Mouse (Mus musculus) brain, embryonic 18.5 days (tissue): Measurements from ENCODE around the gene Rps6kc1.
"Not testable (repeated sequence)": the region's sequence is repeated elsewhere in the genome, so short reads cannot be mapped to it uniquely, and the experiment has no call there.

ENCODE experiments used
- DNase-seq: peaks from one replicate; pipeline ENCODE4 v3.0.0-alpha.2; 2012; ENCODE audit warnings: low read depth, low spot score

Rps6kc1 gene

DNA sequence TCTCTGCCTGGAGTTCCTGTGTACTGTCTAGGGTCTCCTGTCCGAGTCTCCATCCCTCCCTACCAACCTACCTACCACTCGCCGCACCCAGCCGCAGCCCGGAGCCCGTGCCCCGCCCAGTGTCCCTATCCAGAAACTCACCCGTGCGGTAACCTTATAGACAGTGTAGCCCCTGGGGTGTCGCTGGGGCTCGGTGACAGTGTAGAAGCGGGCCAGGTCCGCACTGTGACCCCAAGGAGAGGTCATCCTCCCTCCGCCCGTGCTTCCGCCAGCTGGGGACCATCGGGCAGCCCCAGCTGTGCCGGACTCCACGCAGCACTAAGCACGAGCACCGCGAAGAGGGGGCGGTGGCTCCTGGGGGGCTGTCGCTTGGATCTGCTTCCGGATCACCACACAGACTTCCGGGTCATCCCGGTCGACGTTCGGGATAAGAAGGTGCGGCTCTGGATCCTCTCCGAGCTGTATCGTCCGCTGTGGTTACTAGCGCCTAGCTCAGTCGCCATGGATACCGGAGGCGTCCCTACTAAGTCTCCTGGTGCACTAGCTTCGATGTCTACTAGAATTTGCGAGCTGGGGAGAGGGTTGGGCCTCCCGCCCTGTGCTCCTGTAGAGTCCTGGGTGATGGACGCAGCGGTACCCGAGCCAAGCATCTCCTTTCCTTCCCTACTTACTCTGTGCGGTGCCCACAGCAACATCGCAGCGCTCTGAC, at the start of gene Rps6kc1:
Gene Rps6kc1, minus strand, starts transcription at position 356 of the 709 bp plus-strand sequence.
- no peak for DNase-seq

DNA sequence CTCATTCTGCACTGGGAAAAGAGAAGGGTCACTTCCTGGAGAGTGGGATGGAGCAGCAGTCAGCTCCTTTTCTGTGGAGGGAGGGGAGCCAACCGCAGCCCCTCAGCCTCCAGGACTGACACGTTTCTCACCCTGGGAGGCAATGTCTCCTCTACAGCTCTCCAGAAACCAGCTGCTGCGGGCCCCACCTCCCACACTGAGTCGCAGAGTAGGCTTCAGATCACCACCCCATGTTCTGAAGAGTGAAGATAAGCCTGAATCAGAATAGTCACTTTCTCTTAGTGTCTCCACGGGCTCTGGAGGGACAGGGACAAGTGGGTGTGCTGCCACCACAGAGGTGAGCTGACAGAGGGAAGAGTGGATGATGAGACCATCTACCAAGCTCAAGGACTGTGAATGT, 47.3 kb upstream of the Rps6kc1 start:
- no peak for DNase-seq

DNA sequence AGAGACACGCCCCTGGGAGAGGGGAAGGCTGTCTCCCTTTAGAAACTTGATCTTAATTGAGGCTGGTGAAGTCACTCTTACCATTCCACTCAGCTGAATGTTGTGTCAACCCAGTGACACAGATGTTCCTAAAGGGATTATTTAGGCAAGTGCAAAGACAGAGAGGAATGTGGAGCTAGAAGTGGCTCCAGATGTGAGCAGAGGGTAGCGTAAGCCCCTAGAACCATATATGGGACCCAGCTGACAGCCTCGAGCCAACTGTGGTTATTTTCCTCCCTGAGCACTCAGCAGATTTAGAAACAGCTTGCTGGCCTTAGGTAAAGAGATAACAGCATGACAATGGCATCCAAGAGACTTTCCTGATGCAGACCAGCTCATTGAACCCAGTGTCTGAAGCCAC, 41.4 kb upstream of the Rps6kc1 start:
- no peak for DNase-seq

DNA sequence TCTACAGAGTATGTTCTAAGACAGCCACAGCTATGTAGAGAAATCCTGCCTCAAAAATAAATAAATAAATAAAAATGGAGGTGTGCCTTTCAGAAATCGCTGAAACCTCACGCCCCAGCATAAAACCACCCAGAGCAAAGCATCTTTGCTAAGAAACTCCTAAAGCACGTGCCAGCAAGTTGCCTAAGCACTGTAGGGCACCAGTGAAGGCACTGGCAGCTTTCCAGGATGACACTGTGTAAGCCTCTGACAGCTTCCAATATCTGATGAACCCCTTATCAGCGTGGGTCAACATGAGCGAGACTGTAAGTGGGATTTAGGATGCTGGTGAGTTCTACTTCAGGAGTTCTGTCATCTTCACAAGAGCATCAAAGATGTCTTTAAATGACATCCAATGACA, 39.4 kb upstream of the Rps6kc1 start:
- DNase-seq = no peak

DNA sequence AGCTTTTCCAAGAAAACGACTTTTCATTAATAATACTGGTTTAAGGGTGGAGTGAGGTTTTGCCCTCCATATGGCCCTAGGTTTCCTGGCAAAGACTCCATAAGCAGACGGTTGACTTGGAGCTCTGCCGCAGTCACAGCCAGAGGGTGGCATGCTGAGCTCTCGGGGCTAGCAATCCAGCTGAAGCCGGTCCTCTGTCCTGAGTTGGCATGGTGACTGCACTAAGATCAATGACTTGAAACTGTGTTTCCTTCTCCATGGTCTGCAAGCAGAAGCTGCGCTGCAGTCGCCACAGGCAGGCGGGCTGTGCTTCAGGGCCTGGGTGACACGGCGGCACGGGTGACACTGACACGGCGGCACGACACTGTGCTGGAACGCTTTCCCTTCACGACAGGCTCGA, 37.3 kb upstream of the Rps6kc1 start:
- no peak for DNase-seq

DNA sequence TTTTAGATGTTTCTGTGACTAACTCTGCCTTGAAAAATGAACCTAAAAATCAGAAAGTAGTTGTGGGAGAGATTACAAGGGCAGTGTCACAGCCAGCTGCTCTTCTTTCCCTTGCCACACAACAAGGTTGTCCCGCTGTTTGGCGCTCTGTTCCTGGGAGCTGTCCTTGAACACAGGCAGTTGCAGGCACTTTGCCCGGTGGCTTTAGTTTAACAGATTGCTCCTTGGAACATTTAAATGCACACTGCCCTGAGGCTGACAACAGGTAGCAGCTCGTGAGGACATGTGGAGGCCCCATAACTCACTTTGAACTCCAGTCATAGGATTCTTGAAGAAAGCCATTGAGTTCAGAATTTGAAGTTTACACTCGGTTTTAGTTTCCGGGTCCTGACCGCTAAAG, 36.9 kb upstream of the Rps6kc1 start:
- no peak for DNase-seq

DNA sequence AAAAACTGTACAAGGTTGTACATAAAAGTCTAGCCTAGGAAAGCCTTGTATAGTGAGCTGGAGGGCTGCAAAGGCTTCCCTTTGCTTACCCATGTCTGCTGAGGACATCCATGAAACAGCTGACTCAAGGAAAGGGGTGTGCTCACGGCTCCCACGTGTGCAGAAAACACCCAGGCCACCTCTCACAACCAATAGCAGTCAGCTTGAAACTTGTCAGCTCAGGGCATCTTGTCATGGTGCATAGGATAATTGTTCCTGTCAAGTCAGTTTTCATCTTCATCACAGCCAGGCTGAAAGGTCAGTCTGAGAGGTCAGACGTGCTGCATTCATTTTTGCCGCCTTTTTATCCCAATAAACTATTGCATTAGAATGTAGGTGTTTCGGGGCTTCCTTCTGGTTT, 36.4 kb upstream of the Rps6kc1 start:
- DNase-seq = no peak

DNA sequence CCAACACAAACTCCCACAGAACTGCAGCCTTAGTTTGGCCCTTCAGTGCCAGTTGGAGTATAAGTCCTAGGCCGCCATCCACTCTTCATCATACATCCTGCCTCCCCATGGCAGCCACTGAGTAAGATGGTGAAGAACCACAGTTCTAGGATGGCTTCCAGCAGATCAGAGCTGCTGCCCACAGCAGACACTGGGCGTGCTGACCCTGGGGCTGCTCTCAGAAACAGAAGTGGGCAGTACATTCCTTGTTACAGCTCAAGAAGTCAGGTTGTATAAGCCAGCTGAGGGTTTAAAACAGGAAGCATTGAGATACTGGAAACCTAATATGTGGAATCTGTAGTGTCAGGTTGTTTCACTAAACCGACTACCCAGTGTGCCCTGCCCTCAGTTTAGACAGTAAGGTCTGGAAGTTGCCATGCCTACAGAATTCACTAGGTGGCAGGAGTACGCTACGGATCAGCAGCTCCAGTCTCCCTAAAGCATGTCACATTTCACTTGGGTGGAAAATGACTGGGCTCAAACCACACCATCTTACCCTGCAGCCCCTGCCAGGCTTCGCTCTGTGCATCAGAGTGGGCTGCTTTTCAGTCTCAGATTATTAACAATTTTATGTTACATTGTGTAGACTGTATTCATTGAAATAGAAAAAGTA, 32.7 kb upstream of the Rps6kc1 start:
- peak; percentile 50 for DNase-seq

DNA sequence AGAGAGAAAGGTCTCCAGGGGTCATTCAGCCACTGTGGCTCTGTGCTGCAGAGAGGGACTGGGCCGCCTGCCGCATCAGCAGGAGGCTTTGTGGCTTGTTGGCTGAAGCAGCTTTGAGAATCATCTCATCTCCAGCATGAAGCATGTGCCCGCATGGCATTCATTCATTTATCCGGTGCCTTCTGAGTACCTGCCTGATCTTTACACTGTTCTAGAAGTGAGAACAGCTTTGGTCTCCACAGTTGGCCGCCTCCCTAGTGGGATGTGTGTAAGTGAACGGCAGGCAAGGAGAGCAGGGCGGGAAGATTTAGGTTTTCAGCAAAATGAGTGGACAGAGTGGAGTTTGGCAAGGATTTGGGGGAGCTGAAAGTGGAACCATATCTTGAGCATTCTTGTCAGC, 28.2 kb upstream of the Rps6kc1 start:
- no peak for DNase-seq

DNA sequence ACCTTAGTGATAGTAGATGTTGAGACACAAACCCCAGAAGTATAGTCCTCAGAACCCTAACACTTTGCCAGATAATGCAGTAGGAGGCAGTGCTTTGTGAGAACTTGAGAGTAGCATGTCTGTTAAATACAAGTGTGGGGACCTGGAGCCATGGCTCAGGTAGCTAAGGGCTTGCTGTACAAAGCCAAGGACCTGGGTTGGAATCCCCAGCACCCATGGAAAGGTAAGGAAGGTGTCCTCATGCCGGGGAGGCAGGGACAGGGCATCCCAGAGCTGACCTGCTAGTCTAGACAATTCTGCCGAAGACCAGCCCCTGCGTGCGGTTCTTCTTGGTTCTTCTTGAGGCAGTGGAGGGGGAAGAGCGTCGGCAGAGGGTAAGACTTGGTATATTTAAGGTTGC, 18.6 kb upstream of the Rps6kc1 start:
- no peak for DNase-seq

DNA sequence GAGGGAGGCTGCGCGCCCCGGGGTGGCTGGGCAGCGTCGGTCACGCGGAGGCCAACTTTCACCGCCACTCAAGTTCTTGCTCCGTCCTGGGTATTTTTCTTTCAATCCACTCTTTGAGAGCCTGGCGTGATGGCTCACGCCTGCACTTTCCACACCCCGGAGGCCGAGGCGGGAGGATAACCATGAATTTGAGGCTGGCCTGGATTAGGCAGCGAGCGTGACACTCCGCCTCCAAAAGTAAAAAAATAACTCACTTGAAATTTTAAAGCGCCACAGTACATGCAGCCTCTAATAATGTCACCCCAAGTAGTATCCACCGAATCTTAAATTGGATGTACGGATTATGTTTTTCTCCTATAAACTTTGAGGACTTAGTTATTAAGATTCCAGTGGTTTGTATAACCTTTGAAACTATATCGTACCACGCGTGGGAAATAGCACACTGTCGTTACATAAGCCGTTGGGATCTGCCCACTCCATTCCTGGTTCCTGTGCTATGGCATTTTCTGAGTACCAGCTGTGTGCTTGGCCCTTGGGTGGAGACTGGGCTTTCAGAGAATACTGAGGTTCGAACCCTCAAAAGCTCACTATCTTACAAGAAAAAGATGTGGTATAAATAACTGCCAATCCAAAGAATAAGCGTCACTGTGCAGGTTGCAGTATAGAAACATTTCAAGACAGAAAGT, 17.6 kb upstream of the Rps6kc1 start:
- DNase-seq = no peak

DNA sequence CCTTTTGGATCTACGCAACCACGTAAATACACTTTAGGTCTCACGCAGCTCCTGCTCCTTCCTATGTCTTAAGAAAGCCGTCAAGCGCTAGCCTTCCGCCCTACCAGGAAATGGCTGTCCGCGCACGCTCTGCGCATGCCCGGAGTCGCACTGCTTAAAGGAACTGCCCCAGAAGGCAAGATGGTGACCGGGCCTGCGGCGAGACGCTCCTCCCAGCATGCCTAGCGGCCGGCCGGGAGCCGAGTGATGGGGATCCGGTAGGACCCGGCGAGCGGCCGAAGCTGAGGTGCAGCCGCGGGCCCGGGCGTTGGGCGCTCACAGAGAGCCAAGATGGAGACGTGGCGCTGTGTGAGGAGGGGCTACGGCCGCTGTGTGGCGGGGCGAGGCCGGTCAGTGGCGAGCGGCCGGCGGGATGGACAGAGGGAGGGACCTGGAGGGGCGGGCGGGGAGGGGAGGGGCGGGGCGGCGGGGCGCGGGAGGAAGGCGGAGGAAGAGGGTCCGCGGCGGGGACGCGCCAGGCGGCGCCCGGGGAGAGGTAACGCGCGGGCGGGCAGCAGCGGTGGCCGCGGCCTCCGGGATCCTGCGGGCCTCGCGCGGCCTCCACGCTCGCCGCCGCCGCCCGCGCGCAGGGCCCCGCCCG, 16.9 kb upstream of the Rps6kc1 start:
- peak; percentile 95 for DNase-seq

DNA sequence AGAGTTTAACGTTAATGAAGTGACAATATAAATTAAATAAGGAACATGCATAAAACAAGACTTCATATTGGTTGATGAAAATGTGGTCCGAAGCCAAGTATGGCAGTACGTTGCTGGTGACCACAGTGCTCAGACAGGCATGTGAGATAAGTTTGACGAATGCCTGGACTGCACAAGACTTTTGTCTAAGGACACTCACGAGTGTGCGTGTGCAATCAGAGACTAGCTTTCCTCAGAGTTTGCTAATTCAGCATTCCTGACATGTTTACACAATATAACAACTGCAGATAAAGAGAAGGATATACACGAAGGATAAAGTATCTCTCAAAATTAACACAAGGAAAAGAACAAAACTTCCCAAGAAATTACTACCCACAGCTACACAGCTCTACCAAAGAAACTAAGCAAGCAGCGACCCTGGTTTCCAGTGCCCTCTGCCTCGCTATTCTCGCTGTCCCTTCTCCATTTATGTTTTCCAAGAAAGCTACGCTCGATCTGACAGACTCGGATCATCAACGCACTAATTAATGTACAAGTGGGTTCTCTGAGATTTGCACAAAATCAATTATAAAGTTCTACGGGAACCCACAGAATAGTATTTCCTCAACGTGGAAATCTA, 16.3 kb upstream of the Rps6kc1 start:
- DNase-seq = no peak

DNA sequence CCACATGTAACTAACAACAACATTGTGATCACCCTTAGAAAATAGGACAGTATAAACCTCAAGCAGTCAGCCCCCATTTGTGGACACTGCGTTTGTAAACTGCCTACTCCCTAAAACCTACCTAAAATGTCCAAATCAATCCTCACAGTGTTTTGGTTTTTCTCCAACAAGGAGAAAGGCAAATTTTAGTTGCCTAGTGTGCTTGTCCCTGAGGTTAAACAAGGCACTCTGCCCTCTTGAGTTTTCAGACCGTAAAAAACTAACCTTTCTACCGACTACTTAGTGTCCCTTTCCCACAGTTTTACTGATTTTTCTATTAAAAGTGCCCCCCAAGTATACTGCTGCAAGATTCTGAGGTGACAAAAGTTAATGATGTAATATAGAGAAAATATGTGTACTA, 15.7 kb upstream of the Rps6kc1 start:
- no peak for DNase-seq

DNA sequence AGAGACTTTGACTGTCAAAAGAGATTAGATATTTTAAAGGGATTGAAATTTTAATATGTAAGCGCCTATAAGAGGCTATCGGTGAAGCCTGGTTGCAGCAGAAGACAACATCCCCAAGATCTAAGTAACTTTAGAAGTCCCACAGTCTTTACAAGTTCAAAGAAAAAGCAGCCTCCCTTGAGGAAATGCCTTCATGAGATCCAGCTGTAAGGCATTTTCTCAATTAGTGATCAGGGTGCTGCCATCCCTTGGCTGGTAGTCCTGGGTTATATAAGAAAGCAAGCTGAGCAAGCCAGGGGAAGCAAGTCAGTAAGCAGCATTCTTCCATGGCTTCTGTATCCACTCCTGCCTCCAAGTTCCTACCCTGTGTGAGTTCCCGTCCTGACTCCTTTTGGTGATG, 13.2 kb upstream of the Rps6kc1 start, which contains the start of gene Angel2:
Gene Angel2, plus strand, starts transcription at position 301 of the 400 bp plus-strand sequence.
- DNase-seq = not testable (repeated sequence)

DNA sequence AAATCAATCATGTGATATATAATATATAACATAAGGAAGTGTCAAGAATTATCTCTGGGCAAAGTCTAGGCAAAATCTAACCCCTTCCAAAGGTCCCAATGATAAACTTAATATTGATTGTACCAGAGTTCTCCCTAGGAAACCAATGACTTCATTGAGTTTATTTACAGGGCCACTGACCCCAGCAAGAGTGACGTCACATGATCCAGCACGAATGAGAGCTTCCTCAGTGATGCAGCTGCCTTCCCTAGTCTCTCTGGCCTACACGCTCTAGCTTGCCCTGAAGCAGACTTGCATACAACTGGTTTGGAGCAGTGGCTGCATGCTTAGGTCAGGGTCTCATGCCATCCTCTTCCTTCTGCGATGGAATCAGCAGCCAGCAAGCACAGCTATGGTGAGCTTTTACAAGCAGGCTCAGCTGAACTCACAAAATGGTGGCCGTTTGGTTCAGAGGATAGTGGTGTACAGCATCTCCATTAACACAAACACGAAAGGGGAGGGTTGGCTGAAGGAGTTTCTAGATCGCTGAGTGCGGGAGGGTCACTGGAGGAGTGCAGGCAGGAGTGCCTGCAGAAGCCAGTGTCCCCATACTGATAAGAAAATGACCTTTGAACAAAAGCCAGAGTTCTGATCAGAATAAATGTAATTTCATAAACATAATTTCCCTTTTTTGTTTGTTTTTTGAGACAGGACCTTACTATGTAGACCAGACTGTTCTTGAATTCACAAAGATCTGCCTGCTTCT, 8.3 kb upstream of the Rps6kc1 start:
- no peak for DNase-seq

DNA sequence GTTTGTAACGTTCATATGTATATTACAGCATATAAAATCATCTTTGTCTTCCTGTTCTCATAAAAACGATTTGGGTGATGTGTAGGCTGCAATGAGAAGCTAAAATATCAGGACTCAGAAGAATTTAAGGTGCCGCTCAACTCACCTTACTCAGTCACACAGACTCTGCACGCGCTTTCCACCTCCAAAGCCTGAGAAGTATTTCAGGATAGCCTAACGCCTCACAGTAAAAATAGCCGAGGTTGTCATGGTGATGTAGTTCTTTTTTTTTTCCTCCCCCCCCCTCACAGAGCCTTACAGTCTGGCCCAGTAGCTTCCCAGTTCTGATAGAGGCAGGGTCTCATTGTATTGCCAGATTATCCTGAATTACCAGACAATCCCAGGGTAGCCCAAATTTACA, 7.4 kb upstream of the Rps6kc1 start:
- no peak for DNase-seq

DNA sequence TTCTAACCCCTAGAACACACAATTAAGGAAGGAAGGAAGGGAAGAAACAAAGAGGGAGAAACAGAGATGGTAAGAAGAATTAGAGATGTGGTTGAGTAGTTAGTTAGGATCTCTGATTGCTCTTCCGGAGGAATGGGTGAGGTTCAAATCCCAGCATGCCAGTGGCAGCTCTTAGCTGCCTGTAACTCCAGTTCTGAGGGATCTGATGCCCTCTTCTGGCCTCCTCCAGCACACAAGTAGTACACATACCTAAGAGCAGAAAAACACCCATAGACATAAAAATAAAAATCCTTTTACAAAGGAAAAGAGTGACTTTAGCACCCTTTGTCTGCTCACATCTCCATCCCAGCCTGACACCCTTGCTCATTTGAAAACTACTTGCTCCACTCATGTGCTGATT, 1.1 kb upstream of the Rps6kc1 start:
- no peak for DNase-seq

DNA sequence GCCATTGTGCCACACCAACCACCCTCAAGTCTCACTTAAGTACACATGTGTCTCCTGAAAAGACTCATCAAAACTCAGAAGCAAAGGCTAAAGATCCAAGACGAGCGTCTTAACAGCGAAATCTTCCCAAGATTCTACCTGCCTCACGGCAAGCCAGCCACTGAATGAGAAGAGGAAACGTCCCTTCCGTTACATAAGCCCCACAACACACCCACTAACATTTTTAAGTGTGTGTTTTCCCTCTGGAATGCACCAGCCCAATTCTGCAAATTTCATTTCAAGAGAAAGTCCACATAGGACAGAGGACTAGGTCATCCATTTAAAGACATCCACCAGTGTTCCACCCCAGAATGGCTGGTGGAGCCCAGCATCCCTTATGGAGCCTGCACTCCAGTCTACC, 734 bp downstream of the Rps6kc1 start:
- no peak for DNase-seq

DNA sequence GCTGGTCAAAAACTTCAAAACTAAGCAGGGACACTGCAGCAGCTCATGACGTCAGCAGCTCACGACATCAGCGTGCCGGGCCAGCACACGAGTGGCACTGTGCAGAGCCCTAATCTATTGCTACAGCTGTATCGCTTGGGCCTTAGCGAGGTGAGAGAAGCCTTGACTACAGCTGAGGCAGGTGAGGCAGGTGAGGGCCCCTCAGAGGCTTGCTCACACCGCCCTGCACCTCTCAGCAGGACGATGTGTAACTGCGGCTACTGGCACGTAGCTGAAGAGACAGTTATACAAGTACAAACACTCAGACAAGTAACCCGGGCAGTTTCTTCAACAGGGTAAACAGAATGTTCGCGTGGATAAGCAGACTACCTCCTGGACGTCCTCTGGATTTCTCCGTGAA, 6.9 kb downstream of the Rps6kc1 start:
- DNase-seq = no peak

DNA sequence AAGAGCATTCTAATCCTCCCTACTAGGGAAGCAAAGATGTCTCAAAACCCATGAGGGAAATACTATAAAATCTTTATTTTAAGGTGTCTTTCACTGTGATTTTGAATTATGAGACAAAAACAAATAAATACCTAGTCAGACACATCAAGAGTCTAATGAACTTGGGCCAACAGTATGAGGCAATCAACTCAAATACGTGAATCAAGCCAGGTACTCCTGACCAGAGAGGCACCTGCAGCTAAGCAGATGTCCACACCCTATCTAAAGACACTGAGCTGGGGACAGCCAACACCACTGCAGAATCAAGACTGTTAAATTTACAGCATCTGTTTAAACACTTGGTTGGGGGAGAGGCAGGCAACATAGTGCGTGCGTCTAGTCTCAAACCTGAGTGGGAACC, 7.4 kb downstream of the Rps6kc1 start:
- DNase-seq = no peak
